Mouse (Mus musculus) neural tube, embryonic 13.5 days (tissue): ENCODE data around the gene Gsdma. TPM values are rescaled to one million over a fixed set of nuclear protein-coding genes. Genes with fewer than 3 reads are reported as not detected.
A peak's percentile ranks its signal among the peaks of the same experiment; 100 is the strongest.
"Not testable (repeated sequence)": the region's sequence is repeated elsewhere in the genome, so short reads cannot be mapped to it uniquely, and the experiment has no call there.

Experiments
- ATAC-seq: fragments of 200-750 bp; cut with Nextera tagmentation; 2 replicates; pipeline ENCODE4 v1.8.0; 2017; ENCODE audit warnings: low read depth, mild to moderate bottlenecking, moderate TSS enrichment, moderate library complexity
- H3K27ac ChIP-seq: fragments of 300-500 bp; sonication (generic); replicated peaks from 2 replicates; pipeline ENCODE4 v1.5.1; 2015; ENCODE audit warnings: moderate library complexity, mild to moderate bottlenecking, inconsistent platforms
- H3K27me3 ChIP-seq: fragments of 300-500 bp; sonication (generic); 2 replicates; pipeline ENCODE4 v1.6.1; 2015; ENCODE audit warnings: mild to moderate bottlenecking, inconsistent platforms
- H3K36me3 ChIP-seq: fragments of 300-500 bp; sonication (generic); 2 replicates; pipeline ENCODE4 v1.6.1; 2015; ENCODE audit warnings: mild to moderate bottlenecking, inconsistent platforms
- H3K4me1 ChIP-seq: fragments of 300-500 bp; sonication (generic); replicated peaks from 2 replicates; pipeline ENCODE4 v1.6.1; 2015; ENCODE audit warnings: inconsistent platforms
- H3K4me2 ChIP-seq: fragments of 300-500 bp; sonication (generic); 2 replicates; pipeline ENCODE4 v1.6.1; 2015; ENCODE audit warnings: inconsistent platforms, mild to moderate bottlenecking, moderate library complexity
- H3K4me3 ChIP-seq: fragments of 300-500 bp; sonication (generic); 2 replicates; pipeline ENCODE4 v1.5.1; 2015; ENCODE audit warnings: mild to moderate bottlenecking, inconsistent platforms
- H3K9ac ChIP-seq: fragments of 300-500 bp; sonication (generic); 2 replicates; pipeline ENCODE4 v1.6.1; 2015; ENCODE audit warnings: moderate library complexity, mild to moderate bottlenecking, inconsistent platforms
- H3K9me3 ChIP-seq: fragments of 300-500 bp; sonication (generic); 2 replicates; pipeline ENCODE4 v1.6.1; 2016; ENCODE audit warnings: inconsistent platforms
- WGBS: fragments of 180-500 bp; shearing (Covaris S2); methylation state at CpG from one replicate; pipeline ENCODE4 v1.1.7; 2015; 5-methylcytosine and 5-hydroxymethylcytosine counted together
- polyA plus RNA-seq: library from polyadenylated mRNA; unstranded; fragments of >200 nt; fragmentation: Nextera tagmentation; extraction: Ambion mirVana; gene quantifications from 2 replicates; pipeline ENCODE4 v1.2.1, GENCODE M21; 2015

The Gsdma gene
- polyA plus RNA-seq, 1 experiment from 2014 or later, result not detected

DNA sequence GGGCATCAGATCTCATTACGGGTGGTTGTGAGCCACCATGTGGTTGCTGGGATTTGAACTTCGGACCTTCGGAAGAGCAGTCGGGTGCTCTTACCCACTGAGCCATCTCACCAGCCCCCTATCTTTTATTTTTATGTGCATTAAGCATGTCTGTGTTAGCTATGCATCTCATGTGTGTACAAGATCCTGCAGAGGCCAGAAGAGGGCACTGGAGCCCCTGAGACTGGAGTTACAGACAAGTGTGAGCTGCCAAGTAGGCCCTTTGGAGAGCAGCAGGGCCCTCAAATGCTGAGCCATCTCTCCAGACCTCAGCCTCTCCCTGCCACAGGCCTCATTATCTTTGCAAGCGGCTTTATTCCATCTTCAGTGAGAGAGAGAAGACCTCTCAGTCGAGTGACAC lies 47.9 kb downstream of the Gsdma start:
- 85% methylated on average over 6 of the region's 6 CpGs for WGBS
- not testable (repeated sequence) for H3K4me2 ChIP-seq, H3K9ac ChIP-seq, H3K4me1 ChIP-seq, H3K27me3 ChIP-seq, H3K9me3 ChIP-seq, H3K4me3 ChIP-seq
- peaks cover 96% of the 10 kb centered on the region for H3K36me3 ChIP-seq
- ATAC-seq, result 0 out of 2 replicates have a peak, but pooled peaks have one; percentile 36
- H3K27ac ChIP-seq, result peak overlapping the region; percentile 42; the same call in 1 of the 2 replicates

DNA sequence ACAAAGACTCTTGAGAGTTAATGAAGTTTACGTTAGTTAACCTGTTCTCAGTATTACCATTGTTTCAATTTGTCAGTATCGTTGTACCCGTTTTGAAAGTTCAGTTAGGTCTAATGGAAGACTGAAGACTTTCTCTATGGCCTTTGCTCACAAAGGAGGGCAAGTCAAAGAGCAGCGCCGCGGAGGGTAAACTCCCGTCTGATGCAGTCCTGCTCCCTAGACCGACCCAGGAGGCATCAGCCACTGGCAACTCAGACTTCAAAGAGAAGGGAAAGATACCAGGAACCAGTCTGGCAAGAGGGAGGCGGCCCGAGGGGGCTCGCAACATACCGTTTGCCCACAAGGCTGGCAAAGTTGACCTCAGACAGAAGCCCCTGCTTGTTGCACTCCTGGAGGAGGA lies 49.6 kb downstream of the Gsdma start:
- H3K27me3 ChIP-seq, result no peaks in the 10 kb centered on the region
- no peak overlapping the region for H3K9ac ChIP-seq
- no peak overlapping the region for H3K27ac ChIP-seq
- no peak for ATAC-seq
- H3K4me3 ChIP-seq, result no peak overlapping the region
- H3K4me1 ChIP-seq, result peaks cover 11% of the 10 kb centered on the region
- H3K9me3 ChIP-seq, result no peaks in the 10 kb centered on the region
- peaks cover 96% of the 10 kb centered on the region for H3K36me3 ChIP-seq
- WGBS, result 90% methylated on average over 12 of the region's 12 CpGs
- no peak overlapping the region for H3K4me2 ChIP-seq

DNA sequence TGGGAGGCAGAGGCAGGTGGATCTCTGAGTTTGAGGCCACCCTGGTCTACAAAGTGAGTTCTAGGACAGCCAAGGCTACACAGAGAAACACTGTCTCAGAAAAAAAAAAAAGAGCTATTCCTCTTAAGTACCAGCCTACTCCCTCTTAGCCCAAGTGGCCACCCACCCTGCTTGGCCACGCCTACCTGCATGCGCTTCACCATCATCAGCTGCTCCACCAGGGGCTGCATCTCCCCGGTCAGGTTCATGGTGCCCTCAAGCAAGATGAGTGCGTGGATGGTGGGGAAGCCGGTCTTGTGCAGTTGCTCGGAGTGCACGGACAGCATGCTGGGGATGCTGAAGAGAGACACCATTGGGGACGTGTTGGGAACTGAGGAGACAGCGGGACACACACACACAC lies 51.8 kb downstream of the Gsdma start:
- Histone ChIP-seq H3K9ac (no peak overlapping the region), H3K4me2 (no peak overlapping the region), H3K27me3 (no peaks in the 10 kb centered on the region), H3K4me1 (peaks cover 12% of the 10 kb centered on the region), H3K9me3 (no peaks in the 10 kb centered on the region), H3K36me3 (peaks cover 79% of the 10 kb centered on the region), H3K4me3 (no peak overlapping the region), H3K27ac (no peak overlapping the region)
- ATAC-seq, result no peak
- 87% methylated on average over 9 of the region's 9 CpGs for WGBS

DNA sequence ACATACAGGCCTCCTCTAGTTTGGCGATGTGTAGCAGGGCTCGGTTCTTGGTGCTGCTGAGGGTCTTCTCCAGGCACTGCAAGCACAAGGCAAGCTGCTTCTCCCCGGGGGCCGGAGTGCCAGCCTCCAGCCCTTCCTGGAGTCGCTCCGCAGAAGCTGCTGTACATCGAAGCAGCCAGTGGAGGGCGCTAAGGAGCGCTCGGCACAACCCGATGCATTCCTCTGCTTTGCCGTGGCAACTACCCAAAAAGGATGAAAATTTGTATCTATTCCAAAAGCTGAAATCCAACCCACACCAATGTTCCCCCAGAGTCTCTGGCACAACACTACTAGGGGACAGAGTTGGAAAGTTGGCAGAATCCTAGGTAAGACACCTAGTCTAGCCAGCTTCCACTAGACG lies 53.8 kb downstream of the Gsdma start:
- H3K9ac ChIP-seq, result no peak overlapping the region
- peaks cover 67% of the 10 kb centered on the region for H3K36me3 ChIP-seq
- peaks cover 15% of the 10 kb centered on the region for H3K4me1 ChIP-seq
- no peak overlapping the region; the same call in 1 of the 2 replicates for H3K27ac ChIP-seq
- 19% methylated on average over 13 of the region's 13 CpGs for WGBS
- no peak overlapping the region for H3K4me3 ChIP-seq
- no peaks in the 10 kb centered on the region for H3K27me3 ChIP-seq
- no peak overlapping the region for H3K4me2 ChIP-seq
- H3K9me3 ChIP-seq, result no peaks in the 10 kb centered on the region
- no peak for ATAC-seq

DNA sequence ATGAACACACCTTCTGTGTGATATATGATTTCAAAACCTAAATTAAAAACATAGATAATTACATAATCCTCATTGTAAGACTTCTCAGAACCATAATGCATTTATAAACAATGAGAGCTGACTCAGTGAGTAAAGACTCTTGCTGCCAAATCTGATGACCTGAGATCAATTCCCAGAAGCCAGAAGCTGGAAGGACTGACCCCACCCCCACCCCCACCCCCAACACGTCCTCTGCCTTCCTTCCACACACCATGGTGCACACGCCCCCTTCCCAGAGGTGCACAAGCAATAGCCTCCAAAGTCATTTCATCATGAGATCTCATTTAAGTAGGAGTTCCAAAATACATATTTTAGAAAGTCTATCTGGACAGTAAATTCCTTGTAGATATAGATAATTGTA lies 56.6 kb downstream of the Gsdma start:
- no peak for ATAC-seq
- Histone ChIP-seq H3K4me3 (no peak overlapping the region), H3K27ac (no peak overlapping the region), H3K4me2 (no peak overlapping the region), H3K9ac (no peak overlapping the region), H3K36me3 (peaks cover 67% of the 10 kb centered on the region), H3K27me3 (no peaks in the 10 kb centered on the region), H3K4me1 (peaks cover 15% of the 10 kb centered on the region), H3K9me3 (no peaks in the 10 kb centered on the region)
- WGBS, result 74% methylated on average over 2 of the region's 2 CpGs

DNA sequence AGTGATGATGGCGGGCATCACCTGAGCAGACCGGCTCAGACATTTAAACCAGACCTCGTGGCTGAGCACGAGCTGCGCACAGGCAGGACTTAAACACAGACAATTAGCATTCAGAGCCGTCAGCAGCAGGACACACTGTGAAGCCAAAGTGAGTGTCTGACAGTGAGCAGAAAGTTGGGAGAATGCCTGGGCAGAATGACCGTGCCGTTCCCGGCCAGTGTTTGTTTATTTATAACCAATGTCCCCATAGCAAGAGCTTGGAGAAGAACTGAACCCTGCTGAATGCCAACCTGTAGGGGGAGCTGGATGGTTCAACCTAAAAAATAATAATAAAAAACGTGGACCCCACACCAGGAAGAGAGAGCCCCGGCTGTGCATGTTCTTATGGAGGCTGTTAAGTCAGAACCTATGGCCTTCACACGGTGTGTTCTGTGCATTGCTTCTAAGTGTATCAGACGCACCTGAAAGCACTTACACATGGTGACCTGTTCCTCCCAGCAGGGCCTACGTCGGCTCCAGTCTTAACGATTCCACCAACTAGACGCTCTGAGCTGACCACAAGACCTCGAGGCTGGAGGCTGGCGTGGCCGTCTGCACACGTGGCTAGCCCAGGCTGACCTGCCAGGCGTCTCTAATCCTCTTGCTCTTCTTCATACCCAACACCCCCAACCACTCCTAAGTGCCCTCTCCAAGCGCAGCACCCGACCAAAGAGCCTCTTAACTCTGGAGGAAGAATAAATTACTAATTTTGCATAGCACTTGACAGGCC lies 57.5 kb downstream of the Gsdma start:
- H3K36me3 ChIP-seq, result peaks cover 66% of the 10 kb centered on the region
- no peak overlapping the region for H3K4me2 ChIP-seq
- no peaks in the 10 kb centered on the region for H3K9me3 ChIP-seq
- H3K27me3 ChIP-seq, result no peaks in the 10 kb centered on the region
- WGBS, result 70% methylated on average over 24 of the region's 24 CpGs
- no peak overlapping the region for H3K4me3 ChIP-seq
- H3K9ac ChIP-seq, result no peak overlapping the region
- H3K4me1 ChIP-seq, result peaks cover 15% of the 10 kb centered on the region
- no peak overlapping the region for H3K27ac ChIP-seq
- no peak for ATAC-seq

DNA sequence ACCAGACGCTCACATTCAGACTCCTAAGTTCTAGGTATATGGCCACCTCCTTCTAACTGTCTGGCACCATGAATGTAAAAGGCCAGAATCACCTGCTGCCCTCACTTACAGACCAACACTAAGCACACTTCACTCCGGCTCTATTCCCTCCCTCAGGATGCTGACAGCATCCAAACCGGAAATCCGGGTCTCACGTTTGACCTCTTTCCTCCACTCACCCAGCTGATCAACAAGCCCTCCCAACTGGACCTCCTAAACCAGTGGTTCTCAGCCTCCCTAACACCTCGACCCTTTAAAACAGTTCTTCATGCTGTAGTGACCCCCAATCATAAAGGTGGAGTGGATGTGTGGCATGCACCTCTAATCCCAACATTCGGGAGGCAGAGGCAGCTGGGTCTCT lies 58.9 kb downstream of the Gsdma start:
- Histone ChIP-seq H3K27me3 (no peaks in the 10 kb centered on the region), H3K4me2 (no peak overlapping the region), H3K36me3 (peaks cover 60% of the 10 kb centered on the region), H3K4me3 (no peak overlapping the region), H3K9me3 (no peaks in the 10 kb centered on the region), H3K27ac (no peak overlapping the region), H3K4me1 (peaks cover 14% of the 10 kb centered on the region), H3K9ac (no peak overlapping the region)
- whole genome bisulfite sequencing, result 83% methylated on average over 7 of the region's 7 CpGs
- no peak for ATAC-seq

DNA sequence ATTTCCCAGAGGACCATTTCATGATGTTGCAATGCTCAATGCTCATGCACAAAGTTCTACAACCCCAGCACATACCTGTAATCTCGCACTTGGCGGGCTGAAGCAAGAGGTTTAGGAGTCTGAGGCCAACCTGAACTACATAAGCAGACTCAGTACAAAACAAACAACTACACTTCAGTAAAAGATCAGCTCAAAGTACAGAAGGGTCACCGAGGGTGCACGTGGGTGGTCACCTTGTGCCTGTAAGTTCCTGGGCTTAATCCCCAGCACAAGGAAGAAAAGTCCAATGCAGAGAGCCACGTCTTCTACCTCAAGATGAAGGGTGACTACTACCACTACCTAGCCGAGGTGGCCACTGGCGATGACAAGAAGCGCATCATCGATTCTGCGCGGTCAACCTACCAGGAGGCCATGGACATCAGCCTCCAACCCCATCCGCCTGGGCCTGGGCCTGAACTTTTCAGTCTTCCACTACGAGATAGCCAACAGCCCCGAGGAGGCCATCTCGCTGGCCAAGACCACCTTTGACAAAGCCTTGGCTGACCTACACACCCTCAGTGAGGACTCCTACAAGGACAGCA lies 61.9 kb downstream of the Gsdma start:
- WGBS, result 94% methylated on average over 15 of the region's 15 CpGs
- Histone ChIP-seq H3K4me3 (no peak overlapping the region), H3K4me2 (no peak overlapping the region), H3K4me1 (peaks cover 18% of the 10 kb centered on the region), H3K9ac (no peak overlapping the region), H3K27ac (no peak overlapping the region), H3K9me3 (no peaks in the 10 kb centered on the region), H3K36me3 (peaks cover 49% of the 10 kb centered on the region), H3K27me3 (no peaks in the 10 kb centered on the region)
- ATAC-seq, result no peak

Other genes with a start within 250 kb of the Gsdma start
- gene Mien1, start 225.4 kb upstream of the Gsdma start, polyA plus RNA-seq, result 239 and 265 TPM in 2 replicates
- 0.47 and 0.80 TPM in 2 replicates for gene Grb7, start 218.0 kb upstream of the Gsdma start, polyA plus RNA-seq
- gene Ikzf3, start 118.3 kb upstream of the Gsdma start, polyA plus RNA-seq, result 0.31 TPM in 1 of 2 replicates, not detected in the other
- 0.23 TPM in 1 of 2 replicates, not detected in the other for gene Zpbp2, start 113.3 kb upstream of the Gsdma start, polyA plus RNA-seq
- 78.0 and 81.0 TPM in 2 replicates for gene Ormdl3, start 77.0 kb upstream of the Gsdma start, polyA plus RNA-seq
- not detected in 2 replicates for gene Lrrc3c, start 66.1 kb upstream of the Gsdma start, polyA plus RNA-seq
- 0.89 and 1.1 TPM in 2 replicates for gene Gm12355, start 38.7 kb upstream of the Gsdma start, polyA plus RNA-seq
- gene Gsdma3, start 38.0 kb upstream of the Gsdma start, polyA plus RNA-seq, result not detected in 2 replicates
- gene Gsdma2, start 17.6 kb upstream of the Gsdma start, polyA plus RNA-seq, result 0.24 TPM in 1 of 2 replicates, not detected in the other
- 177 and 181 TPM in 2 replicates for gene Psmd3, start 18.2 kb downstream of the Gsdma start, polyA plus RNA-seq
- gene Csf3, start 36.9 kb downstream of the Gsdma start, polyA plus RNA-seq, result not detected in 2 replicates
- 62.3 and 69.1 TPM in 2 replicates for gene Med24, start 65.1 kb downstream of the Gsdma start, polyA plus RNA-seq
- 89.5 and 94.4 TPM in 2 replicates for gene Thra, start 76.3 kb downstream of the Gsdma start, polyA plus RNA-seq
- 3.4 and 3.6 TPM in 2 replicates for gene Nr1d1, start 111.0 kb downstream of the Gsdma start, polyA plus RNA-seq
- gene Msl1, start 131.2 kb downstream of the Gsdma start, polyA plus RNA-seq, result 31.5 and 33.2 TPM in 2 replicates
- 55.1 and 57.7 TPM in 2 replicates for gene Casc3, start 140.6 kb downstream of the Gsdma start, polyA plus RNA-seq
- gene Rapgefl1, start 172.4 kb downstream of the Gsdma start, polyA plus RNA-seq, result 5.6 and 6.7 TPM in 2 replicates
- gene Wipf2, start 199.3 kb downstream of the Gsdma start, polyA plus RNA-seq, result 4.3 and 4.6 TPM in 2 replicates
- gene Cdc6, start 243.4 kb downstream of the Gsdma start, polyA plus RNA-seq, result 4.2 and 4.7 TPM in 2 replicates